Mouse (Mus musculus): ENCODE data around the gene Mgll. TPM values are rescaled to one million over a fixed set of nuclear protein-coding genes. Genes with fewer than 3 reads are reported as not detected.

The Mgll gene
- polyA plus RNA-seq (2012; rRNA removed): 571 and 840 TPM in 2 replicates

GRCm38 (mm10) chr6:88724313-88725195, at the start of gene Mgll:
Mgll (plus strand) TSS chr6:88724412.
- DNase-seq (ENCODE audit: low read depth): no peak

- no peak for DNase-seq (ENCODE audit: low read depth)
Observed at GRCm38 (mm10) chr6:88675815-88676214, 48.4 kb upstream of the Mgll start.

- no peak for DNase-seq (ENCODE audit: low read depth)
Observed at GRCm38 (mm10) chr6:88676753-88677736, 47.2 kb upstream of the Mgll start.

- DNase-seq (ENCODE audit: low read depth): no peak
Observed at GRCm38 (mm10) chr6:88677738-88678137, 46.5 kb upstream of the Mgll start.

- DNase-seq (ENCODE audit: low read depth): no peak
Observed at GRCm38 (mm10) chr6:88681026-88681425, 43.2 kb upstream of the Mgll start.

- DNase-seq (ENCODE audit: low read depth): no peak
Observed at GRCm38 (mm10) chr6:88683380-88684053, 40.7 kb upstream of the Mgll start.

- DNase-seq (ENCODE audit: low read depth): no peak
Observed at GRCm38 (mm10) chr6:88688171-88688570, 36.0 kb upstream of the Mgll start.

GRCm38 (mm10) chr6:88688712-88689111, 35.5 kb upstream of the Mgll start:
- DNase-seq (ENCODE audit: low read depth): no peak

- no peak for DNase-seq (ENCODE audit: low read depth)
Observed at GRCm38 (mm10) chr6:88690211-88690610, 34.0 kb upstream of the Mgll start.

GRCm38 (mm10) chr6:88691361-88691760, 32.9 kb upstream of the Mgll start:
- no peak for DNase-seq (ENCODE audit: low read depth)

GRCm38 (mm10) chr6:88702887-88703286, 21.3 kb upstream of the Mgll start:
- DNase-seq (ENCODE audit: low read depth): peak; percentile 88

- no peak for DNase-seq (ENCODE audit: low read depth)
Observed at GRCm38 (mm10) chr6:88703731-88704130, 20.5 kb upstream of the Mgll start.

GRCm38 (mm10) chr6:88708401-88709278, 15.6 kb upstream of the Mgll start:
- DNase-seq (ENCODE audit: low read depth): no peak

- no peak for DNase-seq (ENCODE audit: low read depth)
Observed at GRCm38 (mm10) chr6:88709279-88709575, 15.0 kb upstream of the Mgll start.

- no peak for DNase-seq (ENCODE audit: low read depth)
Observed at GRCm38 (mm10) chr6:88711313-88711712, 12.9 kb upstream of the Mgll start.

GRCm38 (mm10) chr6:88712083-88712482, 12.1 kb upstream of the Mgll start:
- DNase-seq (ENCODE audit: low read depth): no peak

- DNase-seq (ENCODE audit: low read depth): no peak
Observed at GRCm38 (mm10) chr6:88713320-88713719, 10.9 kb upstream of the Mgll start.

GRCm38 (mm10) chr6:88714200-88714674, 10.0 kb upstream of the Mgll start:
- DNase-seq (ENCODE audit: low read depth): no peak

- DNase-seq (ENCODE audit: low read depth): no peak
Observed at GRCm38 (mm10) chr6:88715378-88715781, 8.8 kb upstream of the Mgll start.

- no peak for DNase-seq (ENCODE audit: low read depth)
Observed at GRCm38 (mm10) chr6:88715966-88716365, 8.2 kb upstream of the Mgll start.

Measured in gonadal fat pad, adult 2 months (tissue).